Mouse (Mus musculus): ENCODE data around the gene 2610528J11Rik. TPM values are rescaled to one million over a fixed set of nuclear protein-coding genes. Genes with fewer than 3 reads are reported as not detected.
A peak's percentile ranks its signal among the peaks of the same experiment; 100 is the strongest.

The 2610528J11Rik gene
- polyA plus RNA-seq, 1 experiment from 2014 or later, result 1.1 TPM

- no peaks in the 10 kb centered on the region for H3K27me3 ChIP-seq (ENCODE audit: poor library complexity, severe bottlenecking)
- H3K4me1 ChIP-seq, result peaks cover 17% of the 10 kb centered on the region
- H3K4me3 ChIP-seq, result no peak overlapping the region
- WGBS, result 93% methylated on average over 7 of the region's 7 CpGs
- no peaks in the 10 kb centered on the region for H3K36me3 ChIP-seq (replicated peaks)
- no peak for DNase-seq (ENCODE audit: extremely low spot score, low spot score)
- H3K27ac ChIP-seq, result no peak overlapping the region
- no peaks in the 10 kb centered on the region for H3K9me3 ChIP-seq
Measured at GRCm38 (mm10) chr4:118523976-118524375, 2.8 kb upstream of the 2610528J11Rik start.

GRCm38 (mm10) chr4:118525779-118526178, 1.0 kb upstream of the 2610528J11Rik start:
- Histone ChIP-seq H3K36me3 (replicated peaks) (no peaks in the 10 kb centered on the region), H3K4me3 (no peak overlapping the region), H3K4me1 (peaks cover 17% of the 10 kb centered on the region), H3K9me3 (no peaks in the 10 kb centered on the region), H3K27ac (no peak overlapping the region), H3K27me3 (ENCODE audit: poor library complexity, severe bottlenecking) (no peaks in the 10 kb centered on the region)
- DNase-seq (ENCODE audit: extremely low spot score, low spot score), result no peak
- 72% methylated on average over 3 of the region's 3 CpGs for WGBS

- Histone ChIP-seq H3K4me3 (no peak overlapping the region), H3K27me3 (ENCODE audit: poor library complexity, severe bottlenecking) (no peaks in the 10 kb centered on the region), H3K4me1 (peaks cover 29% of the 10 kb centered on the region), H3K9me3 (no peaks in the 10 kb centered on the region), H3K27ac (0 out of 2 replicates have a peak overlapping the region, but pooled peaks have one; percentile 15), H3K36me3 (replicated peaks) (no peaks in the 10 kb centered on the region)
- DNase-seq (ENCODE audit: extremely low spot score, low spot score), result no peak
- 42% methylated on average over 5 of the region's 5 CpGs for WGBS
Measured at GRCm38 (mm10) chr4:118527335-118527681, 509 bp downstream of the 2610528J11Rik start.

- Histone ChIP-seq H3K36me3 (replicated peaks) (no peaks in the 10 kb centered on the region), H3K4me1 (peaks cover 29% of the 10 kb centered on the region), H3K27ac (no peak overlapping the region), H3K27me3 (ENCODE audit: poor library complexity, severe bottlenecking) (no peaks in the 10 kb centered on the region), H3K9me3 (no peaks in the 10 kb centered on the region), H3K4me3 (no peak overlapping the region)
- whole genome bisulfite sequencing, result 80% methylated on average over 6 of the region's 6 CpGs
- no peak for DNase-seq (ENCODE audit: extremely low spot score, low spot score)
Measured at GRCm38 (mm10) chr4:118527720-118528119, 921 bp downstream of the 2610528J11Rik start.

GRCm38 (mm10) chr4:118532663-118533062, 5.9 kb downstream of the 2610528J11Rik start:
- Histone ChIP-seq H3K27me3 (ENCODE audit: poor library complexity, severe bottlenecking) (no peaks in the 10 kb centered on the region), H3K27ac (no peak overlapping the region), H3K4me1 (peaks cover 16% of the 10 kb centered on the region), H3K36me3 (replicated peaks) (no peaks in the 10 kb centered on the region), H3K4me3 (no peak overlapping the region), H3K9me3 (no peaks in the 10 kb centered on the region)
- WGBS, result 85% methylated on average over 5 of the region's 5 CpGs
- DNase-seq (ENCODE audit: extremely low spot score, low spot score), result no peak

- H3K4me1 ChIP-seq, result peaks cover 12% of the 10 kb centered on the region
- H3K4me3 ChIP-seq, result no peak overlapping the region
- no peaks in the 10 kb centered on the region for H3K9me3 ChIP-seq
- WGBS, result 76% methylated on average over 3 of the region's 4 CpGs
- no peaks in the 10 kb centered on the region for H3K36me3 ChIP-seq (replicated peaks)
- no peak overlapping the region for H3K27ac ChIP-seq
- H3K27me3 ChIP-seq (ENCODE audit: poor library complexity, severe bottlenecking), result no peaks in the 10 kb centered on the region
- DNase-seq (ENCODE audit: extremely low spot score, low spot score), result no peak
Measured at GRCm38 (mm10) chr4:118533156-118533555, 6.4 kb downstream of the 2610528J11Rik start.

GRCm38 (mm10) chr4:118533605-118534004, 6.8 kb downstream of the 2610528J11Rik start:
- DNase-seq (ENCODE audit: extremely low spot score, low spot score), result no peak
- no peaks in the 10 kb centered on the region for H3K36me3 ChIP-seq (replicated peaks)
- no peak overlapping the region for H3K27ac ChIP-seq
- H3K9me3 ChIP-seq, result no peaks in the 10 kb centered on the region
- 0 out of 2 replicates have a peak, but pooled peaks cover 1% of the 10 kb centered on the region for H3K27me3 ChIP-seq (ENCODE audit: poor library complexity, severe bottlenecking)
- peaks cover 12% of the 10 kb centered on the region for H3K4me1 ChIP-seq
- no peak overlapping the region for H3K4me3 ChIP-seq
- 89% methylated on average over 7 of the region's 7 CpGs for WGBS

- no peak for DNase-seq (ENCODE audit: extremely low spot score, low spot score)
- H3K27ac ChIP-seq, result no peak overlapping the region
- H3K4me1 ChIP-seq, result peaks cover 23% of the 10 kb centered on the region
- no peak overlapping the region for H3K4me3 ChIP-seq
- 84% methylated on average over 6 of the region's 6 CpGs for WGBS
- H3K9me3 ChIP-seq, result no peaks in the 10 kb centered on the region
- peaks cover 17% of the 10 kb centered on the region for H3K27me3 ChIP-seq (ENCODE audit: poor library complexity, severe bottlenecking)
- H3K36me3 ChIP-seq (replicated peaks), result no peaks in the 10 kb centered on the region
Measured at GRCm38 (mm10) chr4:118535610-118536009, 8.8 kb downstream of the 2610528J11Rik start.

GRCm38 (mm10) chr4:118537801-118538200, 11.0 kb downstream of the 2610528J11Rik start:
- peaks cover 14% of the 10 kb centered on the region for H3K4me1 ChIP-seq
- 52% methylated on average over 6 of the region's 6 CpGs for WGBS
- peaks cover 35% of the 10 kb centered on the region for H3K27me3 ChIP-seq (ENCODE audit: poor library complexity, severe bottlenecking)
- no peak overlapping the region for H3K27ac ChIP-seq
- no peaks in the 10 kb centered on the region for H3K9me3 ChIP-seq
- H3K36me3 ChIP-seq (replicated peaks), result no peaks in the 10 kb centered on the region
- DNase-seq (ENCODE audit: extremely low spot score, low spot score), result no peak
- no peak overlapping the region for H3K4me3 ChIP-seq

- 13% methylated on average over 10 of the region's 10 CpGs for WGBS
- no peaks in the 10 kb centered on the region for H3K36me3 ChIP-seq (replicated peaks)
- peaks cover 31% of the 10 kb centered on the region for H3K4me1 ChIP-seq
- H3K27ac ChIP-seq, result no peak overlapping the region
- no peak overlapping the region for H3K4me3 ChIP-seq
- H3K9me3 ChIP-seq, result no peaks in the 10 kb centered on the region
- DNase-seq (ENCODE audit: extremely low spot score, low spot score), result no peak
- H3K27me3 ChIP-seq (ENCODE audit: poor library complexity, severe bottlenecking), result peaks cover 41% of the 10 kb centered on the region
Measured at GRCm38 (mm10) chr4:118539904-118540303, 13.1 kb downstream of the 2610528J11Rik start.

GRCm38 (mm10) chr4:118542510-118543157, 15.8 kb downstream of the 2610528J11Rik start:
- no peak overlapping the region for H3K27ac ChIP-seq
- peaks cover 3% of the 10 kb centered on the region for H3K9me3 ChIP-seq
- DNase-seq (ENCODE audit: extremely low spot score, low spot score), result no peak
- no peaks in the 10 kb centered on the region for H3K36me3 ChIP-seq (replicated peaks)
- H3K27me3 ChIP-seq (ENCODE audit: poor library complexity, severe bottlenecking), result peaks cover 41% of the 10 kb centered on the region
- H3K4me1 ChIP-seq, result peaks cover 31% of the 10 kb centered on the region
- H3K4me3 ChIP-seq, result no peak overlapping the region; the same call in 1 of the 2 replicates
- 61% methylated on average over 9 of the region's 9 CpGs for WGBS

- DNase-seq (ENCODE audit: extremely low spot score, low spot score), result no peak
- H3K36me3 ChIP-seq (replicated peaks), result no peaks in the 10 kb centered on the region
- 19% methylated on average over 13 of the region's 13 CpGs for WGBS
- peaks cover 41% of the 10 kb centered on the region for H3K27me3 ChIP-seq (ENCODE audit: poor library complexity, severe bottlenecking)
- 0 out of 2 replicates have a peak overlapping the region, but pooled peaks have one; percentile 48 for H3K27ac ChIP-seq
- H3K9me3 ChIP-seq, result peaks cover 3% of the 10 kb centered on the region
- peak overlapping the region; percentile 50 for H3K4me3 ChIP-seq
- H3K4me1 ChIP-seq, result peaks cover 31% of the 10 kb centered on the region
Measured at GRCm38 (mm10) chr4:118543158-118543530, 16.3 kb downstream of the 2610528J11Rik start.

- peak; percentile 28 for DNase-seq (ENCODE audit: extremely low spot score, low spot score)
- peaks cover 3% of the 10 kb centered on the region for H3K9me3 ChIP-seq
- peaks cover 31% of the 10 kb centered on the region for H3K4me1 ChIP-seq
- WGBS, result 1% methylated on average over 24 of the region's 24 CpGs
- H3K27me3 ChIP-seq (ENCODE audit: poor library complexity, severe bottlenecking), result peaks cover 38% of the 10 kb centered on the region
- peak within 1 kb of the TSS; percentile 48; the same call in 1 of the 2 replicates for H3K27ac ChIP-seq
- H3K4me3 ChIP-seq, result peak within 1 kb of the TSS; percentile 50
- H3K36me3 ChIP-seq (replicated peaks), result no peaks in the 10 kb centered on the region
Measured at GRCm38 (mm10) chr4:118543592-118544260, 16.9 kb downstream of the 2610528J11Rik start, which contains the start of gene Tmem125. TSS of gene Tmem125 (minus strand) at chr4:118544044.

Measured in forebrain, embryonic 10.5 days (tissue).